Mouse (Mus musculus) liver, embryonic 12.5 days (tissue): ENCODE measurements at regions not wholly inside any gene's neighbourhood (a gene's known extent, or its start where the extent isn't known, plus 50 kb on each side); places are given as distances from the start of the nearest gene placed in this dataset.

Experiments
- ATAC-seq: fragments of 200-750 bp; cut with Nextera tagmentation; 2 replicates; pipeline ENCODE4 v1.8.0; 2017; ENCODE audit warnings: moderate number of reproducible peaks, mild to moderate bottlenecking, moderate library complexity
- H3K27ac ChIP-seq: fragments of 300-500 bp; sonication (generic); 2 replicates; pipeline ENCODE4 v1.5.1; 2016; ENCODE audit warnings: mild to moderate bottlenecking
- H3K27me3 ChIP-seq: fragments of 300-500 bp; sonication (generic); replicated peaks from 2 replicates; pipeline ENCODE4 v1.6.1; 2016; ENCODE audit warnings: mild to moderate bottlenecking, moderate library complexity
- H3K36me3 ChIP-seq: fragments of 300-500 bp; sonication (generic); 2 replicates; pipeline ENCODE4 v1.6.1; 2016; ENCODE audit warnings: mild to moderate bottlenecking, moderate library complexity
- H3K4me1 ChIP-seq: fragments of 300-500 bp; sonication (generic); 2 replicates; pipeline ENCODE4 v1.6.1; 2016
- H3K4me2 ChIP-seq: fragments of 300-500 bp; sonication (generic); 2 replicates; pipeline ENCODE4 v1.6.1; 2016; ENCODE audit warnings: mild to moderate bottlenecking, moderate library complexity
- H3K4me3 ChIP-seq: fragments of 300-500 bp; sonication (generic); 2 replicates; pipeline ENCODE4 v1.5.1; 2016; ENCODE audit warnings: mild to moderate bottlenecking, moderate library complexity
- H3K9ac ChIP-seq: fragments of 300-500 bp; sonication (generic); 2 replicates; pipeline ENCODE4 v1.6.1; 2016; ENCODE audit warnings: mild to moderate bottlenecking, moderate library complexity
- H3K9me3 ChIP-seq: fragments of 300-500 bp; sonication (generic); replicated peaks from 2 replicates; pipeline ENCODE4 v1.6.1; 2016; ENCODE audit warnings: mild to moderate bottlenecking, moderate library complexity
- WGBS: fragments of 180-500 bp; shearing (Covaris S2); methylation state at CpG from one replicate; pipeline ENCODE4 v1.1.7; 2016; ENCODE audit not compliant: insufficient replicate concordance; 5-methylcytosine and 5-hydroxymethylcytosine counted together

GRCm38 (mm10) chr8:8142461-8142860, 518.6 kb downstream of the Efnb2 start:
- WGBS, result 61% methylated on average over 3 of the region's 3 CpGs
- Histone ChIP-seq H3K27ac (no peak overlapping the region), H3K4me1 (no peaks in the 10 kb centered on the region), H3K27me3 (no peaks in the 10 kb centered on the region), H3K9ac (no peak overlapping the region), H3K4me3 (no peak overlapping the region), H3K9me3 (no peaks in the 10 kb centered on the region; the same call in 1 of the 2 replicates), H3K4me2 (no peak overlapping the region), H3K36me3 (no peaks in the 10 kb centered on the region)
- ATAC-seq, result no peak

DNA sequence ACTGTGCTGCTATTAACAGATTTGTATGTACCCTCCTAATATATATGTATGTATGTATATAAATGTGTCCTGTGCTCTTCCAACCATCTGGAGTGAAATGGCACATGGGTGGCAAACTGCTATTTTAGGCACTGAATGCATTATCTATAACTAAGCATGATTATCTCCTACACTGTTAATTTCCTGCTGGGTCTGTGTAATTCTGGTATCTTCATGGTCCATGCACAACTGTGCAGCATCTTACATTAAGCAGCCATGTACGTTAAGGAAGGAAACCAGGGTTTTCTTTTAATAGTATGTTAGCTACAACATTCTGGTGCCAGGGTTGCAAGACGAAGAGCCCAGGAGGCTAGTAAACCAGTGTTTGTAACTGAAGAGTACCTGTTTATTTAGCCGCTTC, 521.3 kb downstream of the Efnb2 start:
- Histone ChIP-seq H3K9ac (no peak overlapping the region), H3K4me2 (no peak overlapping the region), H3K36me3 (no peaks in the 10 kb centered on the region), H3K27ac (no peak overlapping the region), H3K27me3 (no peaks in the 10 kb centered on the region), H3K4me3 (no peak overlapping the region), H3K9me3 (no peaks in the 10 kb centered on the region), H3K4me1 (no peaks in the 10 kb centered on the region)
- 67% methylated on average over 3 of the region's 3 CpGs for WGBS
- ATAC-seq, result no peak

GRCm38 (mm10) chr8:8133001-8133785, 527.8 kb downstream of the Efnb2 start:
- no peak for ATAC-seq
- Histone ChIP-seq H3K9ac (no peak overlapping the region), H3K4me1 (no peaks in the 10 kb centered on the region), H3K27ac (no peak overlapping the region), H3K4me2 (no peak overlapping the region), H3K27me3 (no peaks in the 10 kb centered on the region), H3K4me3 (no peak overlapping the region), H3K36me3 (no peaks in the 10 kb centered on the region), H3K9me3 (no peaks in the 10 kb centered on the region)
- WGBS, result 44% methylated on average over 10 of the region's 10 CpGs

DNA sequence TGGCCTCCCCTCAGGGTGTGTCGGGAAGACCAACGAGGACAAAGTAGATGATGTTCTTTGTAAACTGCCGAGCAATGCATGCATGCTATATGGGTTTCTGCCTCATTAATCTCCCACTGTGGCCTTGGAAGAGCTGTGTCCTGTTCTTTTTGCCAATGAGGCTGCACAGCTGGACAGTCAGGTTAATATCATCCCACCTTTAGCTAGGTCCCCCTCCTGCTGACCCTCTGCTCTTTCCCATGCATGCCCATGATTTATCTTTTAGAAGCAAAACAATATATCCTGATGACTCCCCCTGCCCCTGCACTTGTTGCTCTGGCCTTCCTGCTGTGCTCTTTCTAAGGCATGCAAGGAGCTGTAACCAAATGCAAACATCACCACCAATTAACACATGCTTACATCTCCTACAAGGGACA, 529.1 kb downstream of the Efnb2 start:
- WGBS, result 39% methylated on average over 3 of the region's 3 CpGs
- Histone ChIP-seq H3K36me3 (no peaks in the 10 kb centered on the region), H3K4me2 (no peak overlapping the region), H3K4me3 (no peak overlapping the region), H3K27ac (no peak overlapping the region), H3K9me3 (no peaks in the 10 kb centered on the region), H3K9ac (no peak overlapping the region), H3K4me1 (no peaks in the 10 kb centered on the region), H3K27me3 (no peaks in the 10 kb centered on the region)
- ATAC-seq, result no peak

GRCm38 (mm10) chr8:8130806-8131205, 530.2 kb downstream of the Efnb2 start:
- H3K4me2 ChIP-seq, result no peak overlapping the region
- ATAC-seq, result no peak
- H3K27ac ChIP-seq, result no peak overlapping the region
- H3K4me1 ChIP-seq, result no peaks in the 10 kb centered on the region
- no peaks in the 10 kb centered on the region for H3K9me3 ChIP-seq
- WGBS, result 44% methylated on average over 2 of the region's 2 CpGs
- no peak overlapping the region for H3K4me3 ChIP-seq
- H3K9ac ChIP-seq, result no peak overlapping the region
- H3K36me3 ChIP-seq, result no peaks in the 10 kb centered on the region
- H3K27me3 ChIP-seq, result no peaks in the 10 kb centered on the region

GRCm38 (mm10) chr8:8115595-8116429, 545.2 kb downstream of the Efnb2 start:
- Histone ChIP-seq H3K4me2 (no peak overlapping the region), H3K27ac (no peak overlapping the region), H3K36me3 (no peaks in the 10 kb centered on the region), H3K9ac (no peak overlapping the region), H3K4me3 (no peak overlapping the region), H3K9me3 (no peaks in the 10 kb centered on the region), H3K27me3 (no peaks in the 10 kb centered on the region), H3K4me1 (no peaks in the 10 kb centered on the region)
- ATAC-seq, result no peak
- WGBS, result 47% methylated on average over 6 of the region's 6 CpGs

DNA sequence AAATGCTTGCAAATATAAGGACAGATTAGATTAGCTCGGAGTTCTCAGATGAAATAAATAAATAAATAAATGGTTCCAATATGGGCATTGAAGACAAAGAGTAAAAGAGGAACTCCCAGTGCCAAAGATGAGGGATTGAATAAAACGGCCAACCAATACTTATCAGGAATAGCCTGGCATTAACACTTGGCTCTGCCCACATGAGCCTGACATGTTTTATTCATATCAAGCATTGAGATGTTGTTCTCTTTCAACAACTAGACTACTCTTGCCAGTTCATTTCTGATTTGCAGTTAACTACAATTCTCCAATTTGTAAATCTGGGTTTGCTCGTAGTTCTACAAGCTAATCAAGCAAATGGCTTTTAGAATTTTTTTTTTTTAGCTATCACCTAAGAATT, 546.4 kb downstream of the Efnb2 start:
- H3K9ac ChIP-seq, result no peak overlapping the region
- no peak for ATAC-seq
- no peaks in the 10 kb centered on the region for H3K27me3 ChIP-seq
- H3K4me2 ChIP-seq, result no peak overlapping the region
- H3K9me3 ChIP-seq, result no peaks in the 10 kb centered on the region
- no peaks in the 10 kb centered on the region for H3K4me1 ChIP-seq
- H3K27ac ChIP-seq, result no peak overlapping the region
- H3K36me3 ChIP-seq, result no peaks in the 10 kb centered on the region
- no peak overlapping the region for H3K4me3 ChIP-seq
- WGBS, result 56% methylated on average over 3 of the region's 3 CpGs

DNA sequence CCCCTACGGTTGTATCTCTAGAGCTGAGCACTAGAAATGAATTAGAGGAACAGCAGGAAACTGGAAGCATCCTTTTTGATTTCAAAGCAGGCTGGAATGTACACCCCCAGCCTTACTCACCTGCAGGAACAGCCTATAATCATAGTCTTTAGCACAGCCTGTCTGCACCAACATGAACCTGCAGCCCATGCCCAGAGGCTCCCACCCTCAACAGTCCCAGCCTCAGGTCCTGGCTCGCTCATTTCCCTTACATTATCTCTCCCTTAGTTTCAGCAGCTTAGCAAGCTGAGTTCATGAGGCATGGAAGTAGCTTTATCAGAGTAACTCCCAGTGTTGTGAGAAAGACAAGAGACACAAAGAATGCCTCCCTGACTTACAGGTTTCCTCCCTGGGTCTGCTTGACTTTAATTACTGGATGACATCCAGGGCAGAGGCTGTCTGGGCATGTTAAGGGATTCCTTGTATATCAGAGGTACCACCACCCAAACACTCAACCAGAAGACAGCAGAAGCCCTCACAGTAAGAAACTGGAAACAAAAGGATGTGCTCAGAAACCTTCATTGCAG, 551.2 kb downstream of the Efnb2 start:
- no peaks in the 10 kb centered on the region for H3K9me3 ChIP-seq
- no peak for ATAC-seq
- 39% methylated on average over 2 of the region's 2 CpGs for WGBS

GRCm38 (mm10) chr8:8103492-8103891, 557.5 kb downstream of the Efnb2 start:
- H3K36me3 ChIP-seq, result no peaks in the 10 kb centered on the region
- H3K4me2 ChIP-seq, result no peak overlapping the region
- H3K4me1 ChIP-seq, result no peaks in the 10 kb centered on the region
- H3K27ac ChIP-seq, result no peak overlapping the region
- H3K9me3 ChIP-seq, result no peaks in the 10 kb centered on the region
- H3K27me3 ChIP-seq, result no peaks in the 10 kb centered on the region
- H3K4me3 ChIP-seq, result no peak overlapping the region
- H3K9ac ChIP-seq, result no peak overlapping the region
- no peak for ATAC-seq
- WGBS, result 70% methylated on average over 3 of the region's 3 CpGs

More for the DNA sequence above, 551.2 kb downstream of the Efnb2 start:
- no peaks in the 10 kb centered on the region for H3K27me3 ChIP-seq
- H3K4me2 ChIP-seq, result no peak overlapping the region
- H3K4me3 ChIP-seq, result no peak overlapping the region
- H3K36me3 ChIP-seq, result no peaks in the 10 kb centered on the region
- no peak overlapping the region for H3K9ac ChIP-seq
- no peak overlapping the region for H3K27ac ChIP-seq
- no peaks in the 10 kb centered on the region for H3K4me1 ChIP-seq

DNA sequence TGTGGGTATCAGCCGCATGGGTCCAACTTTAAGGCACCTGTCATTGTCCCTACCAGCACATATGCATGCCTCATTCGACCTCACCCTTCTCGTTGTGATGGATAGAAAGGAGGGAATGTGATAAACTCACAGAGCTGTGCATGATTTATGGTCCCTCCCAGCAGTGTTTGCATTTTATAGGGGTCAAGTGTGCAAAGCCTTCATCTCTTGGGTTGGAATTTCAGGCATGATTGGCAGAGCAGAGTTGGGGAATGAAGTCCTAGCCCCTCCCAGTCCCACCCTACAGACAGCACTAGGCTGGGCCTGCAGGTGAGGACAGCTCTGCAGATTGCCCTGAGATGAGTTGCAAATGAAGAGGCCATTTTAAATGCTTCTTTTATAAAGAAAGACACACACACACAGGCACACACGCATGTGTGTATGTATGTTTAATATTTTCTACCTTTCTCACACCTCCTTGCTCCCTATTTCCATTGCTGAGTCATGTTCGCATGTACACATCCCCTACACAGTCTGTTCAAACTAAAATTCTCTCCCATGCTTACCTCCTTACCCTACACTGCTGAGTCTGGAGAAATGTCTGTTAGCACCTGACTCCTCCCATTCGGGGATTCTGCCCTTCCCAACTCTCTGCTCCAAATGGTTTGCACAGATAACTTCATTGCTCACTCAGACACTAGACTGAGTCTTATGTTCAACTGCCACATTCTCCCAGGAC, 558.9 kb downstream of the Efnb2 start:
- no peaks in the 10 kb centered on the region for H3K36me3 ChIP-seq
- no peaks in the 10 kb centered on the region for H3K9me3 ChIP-seq
- H3K4me2 ChIP-seq, result no peak overlapping the region
- no peaks in the 10 kb centered on the region for H3K27me3 ChIP-seq
- ATAC-seq, result no peak
- H3K4me1 ChIP-seq, result no peaks in the 10 kb centered on the region
- H3K9ac ChIP-seq, result no peak overlapping the region
- H3K27ac ChIP-seq, result no peak overlapping the region
- WGBS, result 59% methylated on average over 6 of the region's 6 CpGs
- H3K4me3 ChIP-seq, result no peak overlapping the region

- Histone ChIP-seq H3K27me3 (no peaks in the 10 kb centered on the region), H3K4me1 (no peaks in the 10 kb centered on the region), H3K4me2 (no peak overlapping the region), H3K4me3 (no peak overlapping the region), H3K9me3 (no peaks in the 10 kb centered on the region), H3K36me3 (no peaks in the 10 kb centered on the region), H3K27ac (no peak overlapping the region), H3K9ac (no peak overlapping the region)
- no peak for ATAC-seq
Observed at GRCm38 (mm10) chr8:8092551-8092950, 568.5 kb downstream of the Efnb2 start.

DNA sequence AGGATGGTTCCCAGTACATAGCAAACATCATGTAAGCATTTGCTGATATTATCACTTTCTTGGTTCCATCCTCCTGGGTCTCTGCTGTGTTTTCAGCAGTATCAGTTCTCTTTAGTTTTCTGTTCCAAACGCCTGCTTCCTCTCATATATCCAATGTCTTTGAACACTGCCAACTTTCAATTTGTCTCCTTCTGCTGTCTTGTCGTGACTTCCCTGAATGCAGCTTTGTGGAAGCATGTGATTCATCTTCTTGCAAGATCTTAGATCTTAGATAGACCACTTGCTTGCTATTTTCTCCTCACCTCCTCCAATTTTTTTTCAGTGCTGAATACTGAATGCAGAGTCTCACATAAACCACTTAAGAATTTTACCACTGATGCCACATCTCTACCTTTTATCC, 576.4 kb downstream of the Efnb2 start:
- 46% methylated on average over 2 of the region's 2 CpGs for WGBS
- H3K27ac ChIP-seq, result no peak overlapping the region
- no peak overlapping the region for H3K4me2 ChIP-seq

More for the DNA sequence above, 576.4 kb downstream of the Efnb2 start:
- Histone ChIP-seq H3K4me1 (no peaks in the 10 kb centered on the region), H3K9ac (no peak overlapping the region), H3K4me3 (no peak overlapping the region), H3K9me3 (no peaks in the 10 kb centered on the region), H3K36me3 (no peaks in the 10 kb centered on the region), H3K27me3 (no peaks in the 10 kb centered on the region)
- ATAC-seq, result no peak
